Mouse (Mus musculus): ENCODE data around the gene Alg9.

Gene Alg9

GRCm38 (mm10) chr9:50756711-50757110 lies 18.1 kb upstream of the Alg9 start:
- no peak for DNase-seq (ENCODE audit: low spot score)

DNA sequence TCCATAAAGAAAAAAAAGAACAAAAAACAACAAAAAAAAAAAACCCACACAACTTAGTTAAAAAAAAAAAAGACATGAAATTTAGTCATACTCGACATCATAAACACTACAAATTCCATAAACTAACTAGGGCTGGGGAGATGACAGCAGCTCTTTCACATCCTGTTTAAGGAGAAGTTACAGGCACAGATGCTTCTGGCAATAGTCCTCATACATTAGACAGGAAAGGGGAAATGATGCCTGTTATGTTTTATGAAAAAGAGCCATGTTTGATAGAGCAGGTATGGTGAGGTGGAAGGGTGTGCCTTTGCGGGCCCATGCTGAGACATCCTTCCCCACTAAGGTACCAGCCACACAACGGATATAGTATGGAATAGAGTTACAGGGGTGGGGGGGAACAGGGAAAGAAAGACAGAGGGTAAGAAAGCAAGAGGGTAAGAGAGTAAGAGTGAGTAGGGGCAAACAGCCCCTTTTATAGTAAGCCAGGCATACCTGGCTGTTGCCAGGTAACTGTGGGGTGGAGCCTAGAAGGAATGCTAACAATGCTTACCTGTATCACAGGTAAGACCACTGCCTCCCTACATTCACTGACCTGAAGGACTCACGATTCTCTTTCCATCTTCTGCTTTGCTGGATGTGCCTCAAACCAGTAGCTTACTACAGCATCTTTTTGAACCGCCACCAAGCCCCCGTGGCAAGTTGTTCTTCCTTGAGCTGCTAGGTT lies 13.1 kb upstream of the Alg9 start:
- no peak for DNase-seq (ENCODE audit: low spot score)

- DNase-seq (ENCODE audit: low spot score) = no peak
Measured at GRCm38 (mm10) chr9:50763331-50763730, 11.5 kb upstream of the Alg9 start.

DNA sequence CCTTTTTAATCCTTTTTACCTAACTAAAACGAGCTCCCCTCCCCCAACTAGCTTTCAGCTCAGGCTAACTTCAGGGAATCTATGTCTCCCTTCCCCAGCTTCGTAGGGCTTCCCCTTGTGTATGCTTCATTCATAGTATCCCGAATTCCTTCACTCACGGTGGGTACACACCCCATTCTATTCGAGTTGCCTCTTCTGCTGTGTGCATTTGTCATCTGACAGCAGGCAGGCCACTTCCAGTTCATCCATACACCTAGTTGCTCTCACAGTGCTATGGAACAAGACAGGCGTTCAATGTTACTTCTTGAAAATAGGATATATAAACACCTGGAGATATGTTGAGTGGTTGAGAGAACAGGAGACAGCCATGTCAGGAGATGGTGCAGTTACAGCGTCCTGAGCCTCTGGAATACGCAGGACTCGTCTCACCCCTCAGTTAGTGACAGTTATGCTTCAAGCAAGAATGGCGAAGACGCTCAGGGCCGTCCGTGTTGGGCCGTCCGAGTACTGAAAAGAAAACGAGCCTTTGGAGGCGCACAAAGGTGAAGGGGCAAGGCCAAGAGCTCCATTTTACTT lies 7.2 kb upstream of the Alg9 start:
- no peak for DNase-seq (ENCODE audit: low spot score)

- peak; percentile 98 for DNase-seq (ENCODE audit: low spot score)
Measured at GRCm38 (mm10) chr9:50768107-50769002, 6.5 kb upstream of the Alg9 start, which contains the start of gene Fdxacb1. TSS of gene Fdxacb1 (plus strand) at chr9:50768236.

- no peak for DNase-seq (ENCODE audit: low spot score)
Measured at GRCm38 (mm10) chr9:50770011-50770410, 4.8 kb upstream of the Alg9 start.

GRCm38 (mm10) chr9:50774026-50774462 lies 775 bp upstream of the Alg9 start:
- DNase-seq (ENCODE audit: low spot score) = no peak

- DNase-seq (ENCODE audit: low spot score) = no peak
Measured at GRCm38 (mm10) chr9:50775662-50776126, 875 bp downstream of the Alg9 start.

GRCm38 (mm10) chr9:50776162-50776760 lies 1.4 kb downstream of the Alg9 start:
- DNase-seq (ENCODE audit: low spot score) = no peak

- DNase-seq (ENCODE audit: low spot score) = no peak
Measured at GRCm38 (mm10) chr9:50782155-50782554, 7.3 kb downstream of the Alg9 start.

DNA sequence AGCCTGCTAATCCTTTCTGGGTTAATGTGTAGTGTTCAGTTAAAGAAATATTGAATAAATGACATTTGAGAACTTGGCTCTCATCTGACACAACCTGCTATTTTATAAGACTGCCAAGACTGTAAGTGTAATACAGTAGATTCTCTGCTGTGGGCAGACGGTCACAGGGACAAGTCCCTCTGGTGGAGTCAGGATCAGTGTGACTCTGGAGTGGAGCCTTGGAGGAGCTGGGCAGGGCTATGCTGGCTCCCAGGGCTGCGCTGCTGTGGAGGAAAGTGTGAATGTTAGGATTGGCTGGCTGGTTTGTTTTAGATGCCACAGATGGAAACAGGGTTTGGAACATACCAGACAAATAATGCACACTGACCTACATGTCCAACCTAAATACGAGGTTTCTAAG lies 20.4 kb downstream of the Alg9 start:
- DNase-seq (ENCODE audit: low spot score) = no peak

GRCm38 (mm10) chr9:50796776-50797175 lies 22.0 kb downstream of the Alg9 start:
- DNase-seq (ENCODE audit: low spot score) = no peak

GRCm38 (mm10) chr9:50797641-50798040 lies 22.8 kb downstream of the Alg9 start:
- DNase-seq (ENCODE audit: low spot score) = no peak

GRCm38 (mm10) chr9:50798368-50798767 lies 23.5 kb downstream of the Alg9 start:
- no peak for DNase-seq (ENCODE audit: low spot score)

DNA sequence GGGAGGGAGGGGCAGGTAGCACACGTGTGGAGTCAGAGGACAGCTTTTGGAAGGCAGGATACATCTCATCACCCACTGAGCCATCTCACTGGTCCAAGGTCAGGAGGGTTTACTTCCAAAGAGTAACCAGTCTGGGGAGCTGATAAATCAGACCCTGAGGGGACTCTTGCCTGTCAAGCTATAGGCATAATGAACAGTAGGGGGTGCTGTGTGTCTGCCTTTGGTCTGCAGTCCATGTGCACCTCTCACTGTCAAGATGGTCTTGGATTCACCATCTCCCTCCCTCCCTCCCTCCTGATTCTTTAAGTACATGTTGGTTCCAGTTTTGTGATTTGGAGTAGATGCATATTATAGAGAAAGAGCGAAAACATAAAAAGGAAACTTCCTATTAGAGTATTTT lies 26.2 kb downstream of the Alg9 start:
- no peak for DNase-seq (ENCODE audit: low spot score)

GRCm38 (mm10) chr9:50803055-50803671 lies 28.3 kb downstream of the Alg9 start:
- no peak for DNase-seq (ENCODE audit: low spot score)

GRCm38 (mm10) chr9:50808471-50808870 lies 33.7 kb downstream of the Alg9 start:
- no peak for DNase-seq (ENCODE audit: low spot score)

- no peak for DNase-seq (ENCODE audit: low spot score)
Measured at GRCm38 (mm10) chr9:50809146-50809545, 34.3 kb downstream of the Alg9 start.

DNA sequence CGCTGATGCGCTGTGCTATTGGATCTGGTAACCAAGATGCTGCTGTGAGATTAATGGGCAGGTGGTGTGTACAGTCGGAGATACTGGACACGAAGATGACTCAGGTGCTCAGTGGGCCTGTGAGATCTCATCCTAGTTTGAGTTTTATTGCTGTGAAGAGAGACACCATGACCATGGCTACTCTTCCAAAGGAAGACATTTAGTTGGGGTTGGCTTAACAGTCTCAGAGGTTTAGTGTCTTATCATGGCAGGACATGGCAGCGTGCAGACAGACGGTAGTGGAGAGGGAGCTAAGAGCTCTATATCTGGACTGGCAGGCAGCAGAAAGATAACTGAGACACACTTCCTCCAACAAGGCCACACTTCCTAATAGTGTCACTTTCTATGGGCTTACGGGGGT lies 36.4 kb downstream of the Alg9 start:
- DNase-seq (ENCODE audit: low spot score) = no peak

- no peak for DNase-seq (ENCODE audit: low spot score)
Measured at GRCm38 (mm10) chr9:50811746-50812145, 36.9 kb downstream of the Alg9 start.

DNA sequence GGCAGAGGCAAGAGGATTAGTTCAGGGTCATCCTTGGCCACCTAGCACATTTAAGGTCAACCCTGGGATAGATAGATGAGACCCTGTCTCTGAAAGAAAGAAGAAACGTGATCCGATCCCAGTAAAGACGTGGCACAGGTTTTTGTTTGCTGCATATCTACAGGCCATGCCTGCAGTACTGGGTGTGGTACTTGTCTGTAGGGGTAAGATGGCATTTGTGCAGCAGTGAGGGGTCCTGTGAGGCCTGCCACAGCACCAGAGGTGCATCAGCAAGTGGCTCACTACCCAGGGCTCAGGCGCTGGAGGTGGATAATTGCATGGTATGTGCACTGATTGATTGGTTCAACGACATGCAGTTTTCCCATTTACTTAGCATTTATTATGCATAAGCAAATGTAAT lies 39.0 kb downstream of the Alg9 start:
- no peak for DNase-seq (ENCODE audit: low spot score)

DNA sequence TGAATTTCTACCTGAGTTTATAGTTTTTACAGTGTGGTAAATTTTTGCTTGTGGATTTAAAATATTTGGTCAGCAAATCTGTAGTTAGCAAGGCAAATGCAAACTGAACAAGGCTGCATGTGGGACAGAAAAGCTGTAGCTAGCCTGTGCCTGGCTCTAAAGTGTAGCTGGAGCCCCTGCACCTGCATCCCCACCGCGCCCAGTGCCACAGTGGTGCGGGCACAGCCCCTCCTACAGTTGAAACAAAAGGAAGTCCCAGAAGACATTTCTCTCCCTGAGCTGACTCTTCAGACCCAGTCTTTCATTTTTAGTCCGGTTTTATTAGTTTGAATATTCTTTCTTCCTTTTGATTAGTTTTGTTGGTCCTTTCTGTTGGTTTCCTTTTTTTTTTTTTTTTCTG lies 40.8 kb downstream of the Alg9 start:
- DNase-seq (ENCODE audit: low spot score) = no peak
